Mouse (Mus musculus) midbrain, embryonic 14.5 days (tissue): ENCODE results near the gene Rbmx2. TPM values are rescaled to one million over a fixed set of nuclear protein-coding genes. Genes with fewer than 3 reads are reported as not detected.

Experiments used
- ATAC-seq: fragments of 200-750 bp; cut with Nextera tagmentation; 2 replicates; pipeline ENCODE4 v1.8.0; 2017; ENCODE audit warnings: moderate number of reproducible peaks, moderate library complexity; ENCODE audit not compliant: low FRiP score, low TSS enrichment
- DNase-seq: peaks from one replicate; pipeline ENCODE4 v3.0.0-alpha.2; 2015
- H3K27ac ChIP-seq: fragments of 300-500 bp; sonication (generic); replicated peaks from 2 replicates; pipeline ENCODE4 v1.5.1; 2014; ENCODE audit warnings: mild to moderate bottlenecking, low read depth, low read length, moderate library complexity
- H3K27me3 ChIP-seq: fragments of 300-500 bp; sonication (generic); 2 replicates; pipeline ENCODE4 v1.6.1; 2014; ENCODE audit warnings: low read length, control low read depth, mixed read lengths; ENCODE audit not compliant: control insufficient read depth, insufficient read depth
- H3K36me3 ChIP-seq: fragments of 300-500 bp; sonication (generic); 2 replicates; pipeline ENCODE4 v1.6.1; 2014; ENCODE audit warnings: low read length, control low read depth; ENCODE audit not compliant: control insufficient read depth, insufficient read depth
- H3K4me1 ChIP-seq: fragments of 300-500 bp; sonication (generic); 2 replicates; pipeline ENCODE4 v1.6.1; 2014; ENCODE audit warnings: mild to moderate bottlenecking, antibody characterized with exemption, low read length, control low read depth; ENCODE audit not compliant: control insufficient read depth, insufficient read depth
- H3K4me2 ChIP-seq: fragments of 300-500 bp; sonication (generic); 2 replicates; pipeline ENCODE4 v1.6.1; 2014; ENCODE audit warnings: mild to moderate bottlenecking, low read length, moderate library complexity
- H3K4me3 ChIP-seq: fragments of 300-500 bp; sonication (generic); replicated peaks from 2 replicates; pipeline ENCODE4 v1.5.1; 2014; ENCODE audit warnings: low read depth, low read length
- H3K9ac ChIP-seq: fragments of 300-500 bp; sonication (generic); replicated peaks from 2 replicates; pipeline ENCODE4 v1.6.1; 2014; ENCODE audit warnings: mild to moderate bottlenecking, low read length, moderate library complexity
- H3K9me3 ChIP-seq: fragments of 300-500 bp; sonication (generic); 2 replicates; pipeline ENCODE4 v1.6.1; 2016; ENCODE audit warnings: low read length, control low read depth, mixed read lengths; ENCODE audit not compliant: control insufficient read depth
- WGBS: fragments of 180-500 bp; shearing (Covaris S2); extraction: QIAGEN DNeasy Blood & Tissue Kit; methylation state at CpG from one replicate; pipeline ENCODE4 v1.1.7; 2014; 5-methylcytosine and 5-hydroxymethylcytosine counted together
- polyA plus RNA-seq: library from polyadenylated mRNA; unstranded; fragments of >200 nt; fragmentation: Nextera tagmentation; extraction: Ambion mirVana; gene quantifications from 2 replicates; pipeline ENCODE4 v1.2.1, GENCODE M21; 2014

The Rbmx2 gene
- polyA plus RNA-seq, result 19.3 and 24.6 TPM in 2 replicates

GRCm38 (mm10) chrX:48694864-48695371 lies at the start of gene Rbmx2:
Rbmx2 (plus strand) TSS chrX:48695004.
- Histone ChIP-seq H3K27ac (no peak within 1 kb of the TSS; the same call in 1 of the 2 replicates), H3K36me3 (no peaks in the 10 kb centered on the region), H3K9ac (peak within 1 kb of the TSS; percentile 55; the same call in 1 of the 2 replicates), H3K4me1 (no peaks in the 10 kb centered on the region), H3K9me3 (no peaks in the 10 kb centered on the region), H3K4me2 (peak within 1 kb of the TSS; percentile 56), H3K27me3 (no peaks in the 10 kb centered on the region), H3K4me3 (peak within 1 kb of the TSS; percentile 55)
- 15% methylated on average over 42 of the region's 42 CpGs for WGBS
- ATAC-seq (peak; percentile 97), DNase-seq (peak; percentile 96)

GRCm38 (mm10) chrX:48666807-48667206 lies 28.0 kb upstream of the Rbmx2 start:
- no peak for ATAC-seq
- Histone ChIP-seq H3K4me1 (no peaks in the 10 kb centered on the region), H3K27me3 (no peaks in the 10 kb centered on the region), H3K36me3 (no peaks in the 10 kb centered on the region), H3K9me3 (no peaks in the 10 kb centered on the region), H3K9ac (no peak overlapping the region), H3K4me2 (no peak overlapping the region), H3K27ac (no peak overlapping the region), H3K4me3 (no peak overlapping the region)
- peak; percentile 23 for DNase-seq
- 32% methylated on average over 6 of the region's 6 CpGs for WGBS

DNA sequence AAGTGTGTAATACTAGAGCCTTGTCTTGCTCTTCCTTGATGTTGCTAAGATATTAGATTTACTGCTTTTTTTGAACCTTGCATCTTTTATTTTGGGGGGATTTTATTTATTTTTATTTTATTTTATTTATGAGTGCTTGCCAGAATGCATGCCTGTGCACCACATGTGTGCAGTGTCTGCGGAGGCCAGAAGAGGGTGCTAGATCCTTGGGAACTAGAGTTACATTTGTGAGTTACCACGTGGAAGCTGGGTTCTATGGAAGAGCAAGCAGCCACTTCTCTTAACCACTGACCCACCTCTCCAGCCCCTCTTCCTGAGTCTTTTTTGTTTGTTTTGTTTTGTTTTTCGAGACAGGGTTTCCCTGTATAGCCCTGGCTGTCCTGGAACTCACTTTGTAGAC lies 25.2 kb upstream of the Rbmx2 start:
- H3K9ac ChIP-seq, result no peak overlapping the region
- no peak for ATAC-seq
- 75% methylated on average over 3 of the region's 3 CpGs for WGBS

DNA sequence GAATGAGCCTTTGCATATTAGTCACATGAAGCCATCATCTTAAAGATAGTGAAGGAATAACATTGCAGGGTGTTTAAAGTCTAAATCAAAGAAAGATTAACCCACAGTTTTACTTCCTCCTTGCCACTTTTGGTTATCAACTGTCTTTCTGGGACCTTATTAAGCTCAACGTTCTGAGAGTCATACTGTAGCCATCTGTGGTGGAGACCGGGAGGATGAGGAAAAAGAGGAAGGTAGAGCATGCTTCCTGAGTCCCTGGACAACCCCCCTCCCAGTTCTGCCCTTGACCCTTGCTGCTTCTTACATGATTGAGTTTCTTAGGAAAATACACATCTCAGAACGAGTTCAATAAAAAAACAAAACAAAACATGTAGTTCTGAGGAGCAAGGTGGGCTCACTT lies 23.1 kb upstream of the Rbmx2 start:
- WGBS, result 72% methylated on average over 3 of the region's 3 CpGs
- Histone ChIP-seq H3K9me3 (no peaks in the 10 kb centered on the region), H3K9ac (no peak overlapping the region), H3K27ac (no peak overlapping the region), H3K36me3 (no peaks in the 10 kb centered on the region), H3K27me3 (no peaks in the 10 kb centered on the region), H3K4me3 (no peak overlapping the region), H3K4me1 (no peaks in the 10 kb centered on the region), H3K4me2 (no peak overlapping the region)
- DNase-seq (no peak), ATAC-seq (no peak)

More for the DNA sequence above, 25.2 kb upstream of the Rbmx2 start:
- H3K36me3 ChIP-seq, result no peaks in the 10 kb centered on the region
- H3K4me2 ChIP-seq, result no peak overlapping the region
- no peaks in the 10 kb centered on the region for H3K4me1 ChIP-seq
- H3K27me3 ChIP-seq, result no peaks in the 10 kb centered on the region
- DNase-seq, result no peak
- H3K9me3 ChIP-seq, result no peaks in the 10 kb centered on the region
- no peak overlapping the region for H3K4me3 ChIP-seq
- H3K27ac ChIP-seq, result no peak overlapping the region

GRCm38 (mm10) chrX:48674171-48674570 lies 20.6 kb upstream of the Rbmx2 start, which contains the start of gene Gpr119:
Gpr119 (minus strand) TSS chrX:48674478.
- H3K9ac ChIP-seq, result no peak within 1 kb of the TSS
- DNase-seq, result peak; percentile 18
- 51% methylated on average over 4 of the region's 4 CpGs for WGBS

GRCm38 (mm10) chrX:48683451-48683850 lies 11.4 kb upstream of the Rbmx2 start:
- Histone ChIP-seq H3K4me2 (no peak overlapping the region), H3K36me3 (no peaks in the 10 kb centered on the region), H3K4me3 (no peak overlapping the region), H3K27ac (no peak overlapping the region), H3K9ac (no peak overlapping the region), H3K27me3 (no peaks in the 10 kb centered on the region), H3K4me1 (no peaks in the 10 kb centered on the region), H3K9me3 (no peaks in the 10 kb centered on the region)
- DNase-seq (peak; percentile 76), ATAC-seq (no peak)
- WGBS, result 16% methylated on average over 3 of the region's 3 CpGs

More at GRCm38 (mm10) chrX:48674171-48674570, 20.6 kb upstream of the Rbmx2 start, which contains the start of gene Gpr119:
- Histone ChIP-seq H3K27ac (no peak within 1 kb of the TSS), H3K27me3 (no peaks in the 10 kb centered on the region), H3K4me2 (no peak within 1 kb of the TSS), H3K4me3 (no peak within 1 kb of the TSS), H3K4me1 (no peaks in the 10 kb centered on the region), H3K9me3 (no peaks in the 10 kb centered on the region), H3K36me3 (no peaks in the 10 kb centered on the region)
- ATAC-seq, result no peak

DNA sequence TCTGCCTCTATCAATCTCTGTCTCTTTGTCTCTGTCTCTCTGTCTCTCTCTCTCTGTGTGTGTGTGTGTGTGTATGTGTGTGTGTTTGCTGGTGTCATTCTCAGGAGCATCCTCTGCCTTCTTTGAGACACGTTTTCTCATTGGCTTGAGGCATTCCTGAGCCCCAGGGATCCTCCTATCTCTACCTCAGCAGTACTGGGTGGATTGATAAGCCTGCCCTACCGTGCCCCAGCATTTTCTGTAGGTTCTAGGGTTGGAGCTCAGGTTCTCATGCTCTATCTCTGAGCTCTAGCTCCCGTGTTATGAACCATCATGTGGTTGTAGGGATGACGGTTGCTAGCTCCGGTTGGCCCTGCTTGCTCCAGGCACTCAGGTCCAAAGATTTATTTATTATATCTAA lies 10.9 kb upstream of the Rbmx2 start:
- ATAC-seq (no peak), DNase-seq (no peak)
- no peak overlapping the region for H3K4me3 ChIP-seq
- no peaks in the 10 kb centered on the region for H3K9me3 ChIP-seq
- H3K36me3 ChIP-seq, result no peaks in the 10 kb centered on the region
- H3K27ac ChIP-seq, result no peak overlapping the region
- no peaks in the 10 kb centered on the region for H3K27me3 ChIP-seq
- no peak overlapping the region for H3K4me2 ChIP-seq
- no peaks in the 10 kb centered on the region for H3K4me1 ChIP-seq
- no peak overlapping the region for H3K9ac ChIP-seq
- 64% methylated on average over 5 of the region's 5 CpGs for WGBS

GRCm38 (mm10) chrX:48694460-48694859 lies 344 bp upstream of the Rbmx2 start:
- peak overlapping the region; percentile 55 for H3K4me3 ChIP-seq
- 0 out of 2 replicates have a peak overlapping the region, but pooled peaks have one; percentile 20 for H3K9ac ChIP-seq
- H3K9me3 ChIP-seq, result no peaks in the 10 kb centered on the region
- ATAC-seq (peak; percentile 88), DNase-seq (no peak)
- H3K27ac ChIP-seq, result no peak overlapping the region; the same call in 1 of the 2 replicates
- H3K4me1 ChIP-seq, result no peaks in the 10 kb centered on the region
- H3K4me2 ChIP-seq, result peak overlapping the region; percentile 56
- H3K36me3 ChIP-seq, result no peaks in the 10 kb centered on the region
- no peaks in the 10 kb centered on the region for H3K27me3 ChIP-seq
- 11% methylated on average over 6 of the region's 6 CpGs for WGBS

DNA sequence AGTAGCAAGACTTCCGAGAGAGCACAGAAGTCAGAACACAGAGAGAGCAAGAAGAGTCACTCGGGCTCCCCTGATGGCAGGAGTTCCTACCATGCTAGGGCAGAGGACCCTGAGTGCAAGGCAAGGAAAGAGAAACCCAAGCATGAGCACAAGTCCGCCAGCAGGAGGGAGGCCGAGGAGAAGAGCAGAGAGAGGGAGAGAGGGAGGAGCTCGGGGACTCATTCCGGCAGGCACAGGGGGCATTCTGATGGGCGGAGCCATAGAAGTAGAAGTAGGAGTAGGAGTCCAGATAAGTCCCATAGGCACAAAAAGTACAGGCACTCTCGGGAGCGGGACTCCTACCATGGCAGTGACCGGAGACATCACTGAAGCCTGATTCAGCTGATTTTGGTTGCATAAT lies 14.9 kb downstream of the Rbmx2 start:
- DNase-seq (no peak), ATAC-seq (no peak)
- H3K27ac ChIP-seq, result no peak overlapping the region
- no peak overlapping the region for H3K9ac ChIP-seq
- H3K4me1 ChIP-seq, result no peaks in the 10 kb centered on the region
- H3K36me3 ChIP-seq, result peaks cover 14% of the 10 kb centered on the region; the same call in 1 of the 2 replicates
- WGBS, result 86% methylated on average over 10 of the region's 10 CpGs
- no peaks in the 10 kb centered on the region for H3K9me3 ChIP-seq
- no peak overlapping the region for H3K4me3 ChIP-seq
- H3K4me2 ChIP-seq, result no peak overlapping the region
- H3K27me3 ChIP-seq, result no peaks in the 10 kb centered on the region
